Mouse (Mus musculus): ENCODE results near the gene Tssc4. TPM values are rescaled to one million over a fixed set of nuclear protein-coding genes. Genes with fewer than 3 reads are reported as not detected.

The Tssc4 gene
- 10 to 100 TPM; 37.0 to 42.1 (median 39.8) TPM for total RNA-seq (2022)

DNA sequence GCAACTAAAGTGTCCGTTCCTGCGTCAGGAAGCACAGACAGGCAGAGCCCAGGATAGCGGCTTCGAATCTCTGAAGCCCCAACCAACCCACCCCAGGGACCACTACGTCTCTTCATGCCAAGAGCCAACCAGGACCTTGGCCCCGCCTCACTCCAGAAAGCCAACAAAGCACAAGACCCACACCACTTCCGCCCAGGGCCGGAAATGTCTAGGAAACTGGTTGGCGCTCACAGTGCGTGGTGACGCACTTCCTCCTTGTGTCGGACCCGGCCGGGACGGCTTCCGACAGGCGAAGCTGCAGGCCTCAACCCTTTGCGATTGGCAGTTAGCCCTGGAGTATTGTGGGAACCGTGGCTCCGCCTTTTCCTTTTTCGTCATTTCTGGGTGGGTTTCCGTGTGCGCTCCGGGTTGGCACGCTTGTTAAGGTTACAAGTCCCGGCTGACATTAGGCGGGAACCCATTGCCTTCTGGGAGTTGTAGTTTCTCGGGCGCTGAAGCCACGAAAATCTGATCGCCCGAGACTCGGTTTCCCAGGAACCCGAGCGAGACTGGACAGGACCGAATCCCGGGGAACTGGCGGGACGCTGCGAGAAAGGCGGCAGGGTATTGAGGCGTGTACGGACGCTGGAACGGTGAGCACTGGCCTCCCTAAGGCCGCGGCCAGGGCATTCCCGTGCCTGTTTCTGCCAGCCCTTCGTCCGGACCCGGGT is at the start of gene Tssc4:
Gene Tssc4, plus strand, starts transcription at position 368 of the 710 bp plus-strand sequence.
- DNase-seq (ENCODE audit: low spot score in 2 of 2), result peak; percentile 93 to 100

GRCm38 (mm10) chr7:143020040-143020439 is 49.0 kb upstream of the Tssc4 start:
- no peak for DNase-seq (ENCODE audit: low spot score in 2 of 2)

DNA sequence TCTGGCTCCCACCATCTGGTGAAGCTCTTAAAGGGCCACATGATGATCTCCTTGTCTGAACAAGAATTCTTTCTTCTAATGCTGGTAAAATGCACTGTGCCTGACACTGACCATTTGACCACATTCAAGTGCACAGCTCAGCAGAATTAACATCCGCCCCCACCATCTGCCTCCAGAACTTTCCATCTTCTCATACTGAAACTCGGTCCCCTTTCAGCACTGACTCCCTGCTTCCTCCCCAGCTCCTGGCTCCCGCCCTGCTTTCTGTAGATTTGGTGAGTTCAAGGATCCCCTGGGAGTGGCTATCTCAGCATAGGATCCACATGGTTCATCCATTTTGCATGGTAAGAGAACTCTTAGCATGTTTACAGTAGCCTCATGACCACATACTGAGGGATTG is 48.3 kb upstream of the Tssc4 start:
- DNase-seq (ENCODE audit: low spot score in 2 of 2), result no peak

DNA sequence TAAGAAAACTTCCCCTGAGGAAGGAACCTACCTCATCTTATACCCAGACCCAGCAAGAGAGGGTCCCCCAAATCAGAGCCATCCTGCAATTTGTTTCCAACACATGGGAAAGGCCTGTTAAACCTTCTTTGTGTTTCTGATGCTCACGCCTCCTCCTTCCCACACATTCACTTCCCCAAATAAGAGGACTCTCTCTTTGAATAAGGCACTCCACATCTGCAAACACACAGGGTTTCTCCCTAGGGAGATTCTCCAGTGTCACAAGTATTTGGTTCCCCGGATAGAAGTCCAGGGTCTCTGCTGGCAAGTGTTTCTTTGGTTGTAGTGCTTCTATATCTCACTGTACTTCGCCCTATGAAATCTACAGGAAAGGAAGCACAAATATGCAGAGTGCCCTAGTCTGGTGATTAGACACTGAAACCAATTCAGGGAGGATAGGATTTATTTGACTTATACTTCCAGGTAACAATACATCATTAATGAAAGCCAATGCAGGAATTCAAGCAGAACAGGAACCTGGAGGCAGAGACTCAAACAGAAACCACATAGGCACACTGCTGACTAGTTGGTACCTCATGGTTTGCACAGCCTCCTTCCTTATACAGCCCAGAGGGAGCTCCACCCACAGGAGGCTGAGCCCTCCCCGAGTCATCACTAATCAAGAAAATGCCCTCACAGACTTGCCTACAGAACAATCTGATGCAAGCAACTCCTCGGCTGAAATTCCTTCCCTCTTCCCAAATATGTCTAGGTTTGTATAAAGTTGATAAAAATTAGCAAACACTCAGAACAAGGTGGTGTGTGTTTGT is 47.5 kb upstream of the Tssc4 start:
- DNase-seq (ENCODE audit: low spot score in 2 of 2), result no peak

DNA sequence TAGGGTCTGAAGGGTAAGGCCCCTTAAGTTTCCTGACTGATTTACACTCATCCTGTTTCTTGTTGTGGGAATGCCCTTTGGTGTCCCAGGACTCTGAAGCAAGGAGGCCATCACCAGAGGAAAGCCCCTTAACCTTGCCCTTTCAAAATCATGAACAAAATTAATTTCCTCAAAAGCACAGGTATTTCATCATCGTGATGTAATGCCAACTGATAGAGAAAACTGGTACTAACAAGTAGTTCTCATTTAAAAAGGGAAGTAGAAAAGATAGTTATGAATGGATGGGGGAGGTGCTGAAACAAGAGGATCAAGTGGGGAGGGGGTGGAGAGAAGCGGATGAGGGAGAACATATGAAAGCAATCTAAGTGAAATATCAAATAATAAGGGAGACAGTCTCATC is 45.5 kb upstream of the Tssc4 start:
- no peak for DNase-seq (ENCODE audit: low spot score in 2 of 2)

DNA sequence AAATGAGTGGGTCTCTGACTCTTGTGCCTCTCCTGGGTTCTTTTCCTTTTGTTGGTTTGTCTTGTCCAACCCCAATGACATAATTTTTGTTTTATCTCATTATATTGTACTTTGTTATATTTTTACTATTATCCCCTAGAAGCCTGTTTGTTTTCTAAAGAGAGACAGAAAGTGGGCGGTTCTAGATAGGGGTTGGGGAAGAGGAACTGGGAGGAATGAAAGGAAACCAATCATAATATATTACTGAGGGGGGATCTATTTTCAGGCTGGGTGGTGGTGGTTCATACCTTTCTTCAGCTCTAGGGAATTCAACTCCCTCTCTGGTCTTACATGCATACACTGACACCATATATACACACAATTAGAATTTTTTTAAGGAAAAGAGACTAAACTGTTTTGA is 44.8 kb upstream of the Tssc4 start:
- no peak for DNase-seq (ENCODE audit: low spot score in 2 of 2)

GRCm38 (mm10) chr7:143025496-143025895 is 43.6 kb upstream of the Tssc4 start:
- DNase-seq (ENCODE audit: low spot score in 2 of 2), result no peak

GRCm38 (mm10) chr7:143027196-143027595 is 41.9 kb upstream of the Tssc4 start:
- no peak for DNase-seq (ENCODE audit: low spot score in 2 of 2)

- DNase-seq (ENCODE audit: low spot score in 2 of 2), result no peak
Measured at GRCm38 (mm10) chr7:143031816-143032215, 37.2 kb upstream of the Tssc4 start.

- DNase-seq (ENCODE audit: low spot score in 2 of 2), result no peak
Measured at GRCm38 (mm10) chr7:143033581-143033980, 35.5 kb upstream of the Tssc4 start.

- no peak for DNase-seq (ENCODE audit: low spot score in 2 of 2)
Measured at GRCm38 (mm10) chr7:143034112-143034511, 34.9 kb upstream of the Tssc4 start.

DNA sequence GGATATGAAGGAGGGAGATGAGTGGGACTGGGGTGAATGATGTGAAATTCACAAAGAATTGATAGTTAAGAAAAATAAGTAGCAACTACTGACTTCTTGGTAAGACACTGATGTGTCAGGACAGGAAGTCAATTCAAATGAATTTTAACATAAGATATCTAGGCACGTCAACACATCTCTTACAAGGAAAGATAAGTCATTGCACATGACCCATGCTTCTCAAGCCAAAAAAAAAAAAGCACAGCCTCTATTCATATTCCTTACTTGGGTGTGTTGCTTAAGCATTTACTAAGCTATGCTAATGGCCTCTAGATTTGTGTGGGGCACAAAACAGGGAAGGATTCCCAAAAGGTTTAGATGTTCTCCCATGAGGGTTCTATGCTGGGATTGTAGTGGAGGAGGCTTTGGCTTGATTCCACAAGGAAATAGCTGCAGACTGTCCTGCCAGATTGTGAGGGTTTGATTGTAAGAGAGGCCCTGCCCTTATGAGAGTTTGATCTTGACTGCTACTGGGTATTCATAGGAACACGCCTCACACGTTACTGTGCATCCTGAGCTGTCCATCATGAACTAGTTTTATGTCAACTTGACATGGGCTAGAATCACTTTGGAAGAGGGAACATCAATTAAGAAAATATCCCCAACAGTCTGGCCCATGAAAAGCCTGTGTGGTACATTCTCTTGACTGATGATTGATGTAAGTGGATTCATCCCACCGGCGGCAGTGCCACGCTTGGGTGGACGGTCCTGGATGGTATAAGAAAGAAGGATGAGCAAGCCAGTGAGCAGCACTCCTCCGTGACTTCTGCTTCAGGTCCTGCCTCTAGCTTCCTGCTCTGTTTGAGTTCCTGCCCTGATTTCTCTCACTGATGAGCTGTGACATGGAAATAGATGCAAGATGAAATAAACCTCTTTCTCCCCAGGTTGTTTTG is 34.3 kb upstream of the Tssc4 start:
- no peak for DNase-seq (ENCODE audit: low spot score in 2 of 2)

DNA sequence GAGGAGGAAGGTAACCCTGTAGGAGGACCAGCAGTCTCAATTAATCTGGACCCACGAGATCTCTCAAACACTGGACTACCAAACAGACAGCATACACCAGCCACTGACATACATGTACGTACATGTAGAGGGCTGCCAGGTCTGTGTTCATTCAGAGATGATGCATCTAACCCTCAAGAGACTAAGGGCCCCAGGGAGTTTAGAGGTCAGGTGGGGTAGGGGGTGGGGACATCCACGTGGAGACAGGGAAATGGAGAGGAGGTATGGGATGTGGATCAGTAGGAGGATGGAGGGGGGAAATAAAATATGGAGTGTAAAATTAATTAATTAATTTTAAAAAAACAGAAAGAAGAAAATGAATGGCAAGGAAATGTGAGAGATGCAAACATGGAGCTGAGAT is 32.3 kb upstream of the Tssc4 start:
- DNase-seq (ENCODE audit: low spot score in 2 of 2), result no peak

DNA sequence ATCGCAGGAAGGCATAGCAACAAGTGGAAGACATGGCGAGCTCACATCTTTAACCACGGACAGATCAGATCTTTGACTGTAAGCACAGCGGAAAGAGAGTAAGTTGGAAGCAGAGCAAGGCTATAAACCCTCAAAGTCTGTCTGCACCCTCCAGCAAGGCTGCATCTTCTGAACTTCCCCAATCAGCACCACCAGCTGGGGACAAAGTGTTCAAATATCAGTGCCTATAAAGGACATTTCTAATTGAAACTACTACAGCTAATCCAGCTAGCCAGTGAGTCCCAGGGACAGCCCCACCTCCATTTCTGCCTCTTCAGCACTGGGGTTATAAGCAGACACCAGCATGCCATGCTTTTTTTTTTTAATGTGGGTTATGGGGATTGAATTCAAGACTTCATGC is 31.7 kb upstream of the Tssc4 start:
- DNase-seq (ENCODE audit: low spot score in 2 of 2), result no peak

DNA sequence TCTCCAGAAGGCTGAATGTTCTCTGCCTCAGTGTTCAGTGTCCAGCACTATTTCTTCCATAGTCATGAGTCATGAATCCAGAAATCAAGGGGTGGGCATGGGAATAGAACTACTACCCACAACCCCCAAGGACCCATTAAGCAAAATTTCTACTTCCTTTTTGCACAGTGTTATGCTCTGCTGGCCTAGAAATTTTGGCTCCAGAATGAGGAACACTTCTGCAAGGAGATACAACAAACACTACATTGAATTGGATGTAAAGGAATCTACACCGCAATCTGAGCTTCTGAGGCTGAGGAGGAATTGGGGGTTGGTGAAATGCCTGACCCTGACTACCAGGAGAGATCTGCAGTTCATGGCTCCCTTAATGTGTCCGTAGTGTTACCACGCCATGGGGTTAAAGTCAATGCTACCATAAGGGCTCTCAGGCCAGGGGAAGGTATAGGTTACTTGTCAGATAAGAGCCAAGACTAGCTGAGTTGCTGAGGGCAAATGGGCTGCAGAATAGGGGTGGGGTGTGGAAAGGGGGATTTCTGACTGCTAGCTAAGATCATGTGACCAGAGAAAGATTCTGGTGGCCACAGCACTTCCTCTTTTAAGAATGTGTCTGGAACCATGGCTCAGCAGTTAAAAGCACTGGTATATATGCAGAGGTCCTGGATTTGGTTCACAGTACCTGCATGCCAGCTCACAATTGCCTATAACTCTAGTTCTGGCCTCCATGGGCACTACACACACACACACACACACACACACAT is 30.7 kb upstream of the Tssc4 start:
- no peak for DNase-seq (ENCODE audit: low spot score in 2 of 2)

- no peak for DNase-seq (ENCODE audit: low spot score in 2 of 2)
Measured at GRCm38 (mm10) chr7:143040561-143040960, 28.5 kb upstream of the Tssc4 start.

- DNase-seq (ENCODE audit: low spot score in 2 of 2), result no peak
Measured at GRCm38 (mm10) chr7:143041138-143041822, 27.8 kb upstream of the Tssc4 start.

- no peak for DNase-seq (ENCODE audit: low spot score in 2 of 2)
Measured at GRCm38 (mm10) chr7:143042089-143042488, 27.0 kb upstream of the Tssc4 start.

DNA sequence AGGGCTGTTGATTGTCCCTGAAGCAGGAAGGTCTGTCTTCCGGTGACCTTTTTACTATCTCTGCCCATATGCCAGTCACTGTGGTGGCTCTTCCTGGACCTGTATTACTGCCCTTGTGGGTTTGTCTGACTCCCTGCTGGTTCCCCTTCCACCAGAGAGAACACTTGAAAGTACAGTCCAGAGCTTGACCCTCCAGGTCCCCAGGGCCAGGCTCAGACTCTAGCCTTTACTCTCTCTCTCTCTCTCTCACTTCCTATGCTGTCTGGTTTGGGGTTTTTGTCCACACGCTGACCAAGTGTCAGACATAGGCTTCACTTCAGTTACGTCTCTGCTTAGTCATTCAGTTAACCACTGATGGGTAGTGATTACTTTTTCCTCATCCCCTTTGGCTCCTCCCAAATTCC is 26.1 kb upstream of the Tssc4 start:
- no peak for DNase-seq (ENCODE audit: low spot score in 2 of 2)

DNA sequence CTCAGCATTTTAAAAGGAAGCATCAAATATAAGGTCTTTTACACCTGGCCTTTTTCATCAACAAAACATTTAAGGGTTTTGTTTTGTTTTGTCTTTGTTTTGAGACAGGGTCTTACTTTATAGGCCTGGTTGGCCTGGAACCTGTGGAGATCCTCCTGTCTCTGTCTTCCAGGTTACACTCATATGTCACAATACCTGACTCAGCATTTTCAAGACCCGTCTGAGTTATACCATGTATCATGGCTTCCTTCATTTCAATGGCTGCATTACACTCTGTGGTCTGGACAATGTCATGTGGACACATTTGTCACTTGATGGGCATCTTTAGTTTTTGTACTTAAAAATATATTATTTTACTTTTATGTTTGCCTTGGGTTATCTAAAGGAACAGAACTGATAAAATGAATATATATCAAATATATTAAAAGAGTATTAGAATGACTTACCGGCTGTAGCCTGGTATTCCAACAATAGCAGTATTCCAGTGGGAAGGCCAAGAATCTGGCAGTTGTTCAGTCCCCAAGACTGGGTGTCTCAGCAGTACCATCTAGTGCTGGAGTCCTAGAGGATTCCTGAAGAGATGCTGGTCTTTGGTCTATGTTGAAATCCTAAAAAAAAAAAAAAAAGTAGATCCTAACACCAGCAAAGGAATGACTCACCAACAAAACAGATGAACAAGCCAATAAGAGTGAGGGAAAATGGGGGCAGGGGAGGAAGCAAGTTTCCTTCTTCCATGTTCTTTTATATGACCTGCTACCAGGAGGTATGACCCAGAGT is 24.8 kb upstream of the Tssc4 start:
- DNase-seq (ENCODE audit: low spot score in 2 of 2), result no peak

All from left cerebral cortex, adult 8-10 months (tissue).